In the genomic region with DNA sequence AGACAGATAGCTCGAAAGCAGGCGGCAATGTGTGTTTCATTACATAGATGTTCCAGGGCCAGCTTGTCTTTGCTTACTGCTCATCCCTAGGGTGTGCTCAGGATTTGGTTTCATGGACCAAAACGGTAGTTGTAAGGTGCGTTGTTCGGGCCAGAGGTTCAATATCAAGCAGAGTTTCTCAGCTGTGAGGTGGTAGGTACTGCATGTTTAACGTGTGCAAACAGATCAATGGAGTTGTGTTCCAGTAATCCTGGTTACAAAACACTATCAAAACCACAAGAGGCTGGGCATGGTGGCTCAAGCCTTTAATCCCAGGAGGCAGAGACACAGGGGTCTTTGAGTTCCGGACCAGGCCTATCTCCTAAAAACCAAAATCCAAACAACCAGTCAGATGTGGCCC, we compare ENCODE assay signal across 42 mouse cellular contexts. TPM values are rescaled to one million over a fixed set of nuclear protein-coding genes. Genes with fewer than 3 reads are reported as not detected.
"Had no signal": no experiment of that assay in that cellular context is flagged by ENCODE, and none has a peak within 500 bp of the region (broad histone marks: within the 10 kb centered on the region; RNA-seq: fewer than 3 reads in every experiment).

No protein-coding gene starts in this region.

- H3K4me2 ChIP-seq: limb, embryonic 12.5 days; limb, embryonic 13.5 days; limb, embryonic 15.5 days; liver, embryonic 13.5 days; liver, embryonic 15.5 days; lung, embryonic 14.5 days; lung, embryonic 15.5 days; midbrain, embryonic 11.5 days; midbrain, embryonic 12.5 days; midbrain, embryonic 13.5 days; midbrain, embryonic 15.5 days; neural tube, embryonic 12.5 days; neural tube, embryonic 13.5 days had no signal

- H3K27ac ChIP-seq: left cerebral cortex, adult 2 months; limb, embryonic 10.5 days; limb, embryonic 12.5 days; limb, embryonic 13.5 days; limb, embryonic 15.5 days; liver, embryonic 13.5 days; liver, embryonic 14.5 days; liver, embryonic 15.5 days; lung, embryonic 15.5 days; macrophage; midbrain, embryonic 10.5 days; midbrain, embryonic 12.5 days; midbrain, embryonic 13.5 days; midbrain, embryonic 15.5 days; neural tube, embryonic 12.5 days; neural tube, embryonic 13.5 days had no signal

- DNase-seq: left cerebral cortex, postnatal 4 days; liver, embryonic 13.5 days; lung, adult 18-20 months; lung, adult 2 months; lung, embryonic 14.5 days; lung, postnatal 10 days; lung, postnatal 14 days; lung, postnatal 4 days; midbrain, embryonic 14.5 days had no signal

- H3K9me3 ChIP-seq: limb, embryonic 10.5 days; limb, embryonic 12.5 days; limb, embryonic 13.5 days; limb, embryonic 15.5 days; liver, embryonic 13.5 days; liver, embryonic 15.5 days; lung, embryonic 15.5 days; megakaryocyte, embryonic 14.5 days; midbrain, embryonic 10.5 days; midbrain, embryonic 12.5 days; midbrain, embryonic 13.5 days; midbrain, embryonic 15.5 days; neural tube, embryonic 12.5 days; neural tube, embryonic 13.5 days had no signal

- H3K4me3 ChIP-seq: left cerebral cortex, adult 2 months; limb, embryonic 10.5 days; limb, embryonic 12.5 days; limb, embryonic 13.5 days; limb, embryonic 15.5 days; liver, embryonic 13.5 days; liver, embryonic 15.5 days; lung, embryonic 15.5 days; megakaryocyte, embryonic 14.5 days; midbrain, embryonic 10.5 days; midbrain, embryonic 12.5 days; midbrain, embryonic 13.5 days; midbrain, embryonic 15.5 days; myocyte; neural tube, embryonic 12.5 days; neural tube, embryonic 13.5 days had no signal

- H3K9ac ChIP-seq: limb, embryonic 12.5 days; limb, embryonic 13.5 days; limb, embryonic 15.5 days; liver, embryonic 13.5 days; liver, embryonic 14.5 days; liver, embryonic 15.5 days; lung, embryonic 14.5 days; lung, embryonic 15.5 days; midbrain, embryonic 12.5 days; midbrain, embryonic 13.5 days; midbrain, embryonic 15.5 days; neural tube, embryonic 12.5 days; neural tube, embryonic 13.5 days had no signal

- ATAC-seq: lung, postnatal 0 days; midbrain, embryonic 13.5 days; midbrain, embryonic 15.5 days; midbrain, embryonic 16.5 days had no signal

- H3K4me1 ChIP-seq: limb, embryonic 10.5 days; limb, embryonic 12.5 days; limb, embryonic 13.5 days; limb, embryonic 15.5 days; lung, embryonic 15.5 days; megakaryocyte, embryonic 14.5 days; midbrain, embryonic 10.5 days; midbrain, embryonic 12.5 days; midbrain, embryonic 13.5 days; midbrain, embryonic 15.5 days; neural tube, embryonic 12.5 days; neural tube, embryonic 13.5 days had no signal

- H3K27me3 ChIP-seq: limb, embryonic 12.5 days; limb, embryonic 13.5 days; limb, embryonic 15.5 days; liver, embryonic 13.5 days; liver, embryonic 15.5 days; lung, embryonic 15.5 days; megakaryocyte, embryonic 14.5 days; midbrain, embryonic 12.5 days; midbrain, embryonic 13.5 days; midbrain, embryonic 15.5 days; neural tube, embryonic 12.5 days; neural tube, embryonic 13.5 days had no signal

RNA-seq across cellular contexts. Expression of a gene that starts 7.0 kb away (rescaled TPM):
- total RNA-seq: left cerebral cortex, adult 18-20 months; left cerebral cortex, adult 2 months; left cerebral cortex, adult 8-10 months; left cerebral cortex, postnatal 10 days; left cerebral cortex, postnatal 14 days; left cerebral cortex, postnatal 25 days; left cerebral cortex, postnatal 36 days; left cerebral cortex, postnatal 4 days; midbrain, postnatal 0 days had no signal
- polyA plus RNA-seq: macrophage; midbrain, embryonic 13.5 days; midbrain, embryonic 14.5 days; midbrain, embryonic 15.5 days; midbrain, embryonic 16.5 days; midbrain, postnatal 0 days; myocyte; neural tube, embryonic 13.5 days had no signal

RNA-seq across cellular contexts. Expression of a gene that starts 43.1 kb away (rescaled TPM):
- total RNA-seq: megakaryocyte progenitor cell, adult 5-6 weeks; megakaryocyte, adult 5-6 weeks; megakaryocyte-erythroid progenitor cell, adult 5-6 weeks; midbrain, postnatal 0 days; monocyte, adult 5-6 weeks had no signal
- polyA plus RNA-seq: limb, embryonic 10.5 days; limb, embryonic 11.5 days; limb, embryonic 13.5 days; limb, embryonic 15.5 days; liver, embryonic 13.5 days; liver, embryonic 14.5 days; liver, embryonic 15.5 days; lung, embryonic 14.5 days; lung, embryonic 16.5 days; lung, postnatal 0 days; macrophage had no signal
